Mouse (Mus musculus): Measurements from ENCODE around the gene Cmtm4. TPM values are rescaled to one million over a fixed set of nuclear protein-coding genes. Genes with fewer than 3 reads are reported as not detected.
A peak's percentile ranks its signal among the peaks of the same experiment; 100 is the strongest.

Gene Cmtm4
- polyA plus RNA-seq, 1 experiment from 2014 or later = 2.4 TPM

DNA sequence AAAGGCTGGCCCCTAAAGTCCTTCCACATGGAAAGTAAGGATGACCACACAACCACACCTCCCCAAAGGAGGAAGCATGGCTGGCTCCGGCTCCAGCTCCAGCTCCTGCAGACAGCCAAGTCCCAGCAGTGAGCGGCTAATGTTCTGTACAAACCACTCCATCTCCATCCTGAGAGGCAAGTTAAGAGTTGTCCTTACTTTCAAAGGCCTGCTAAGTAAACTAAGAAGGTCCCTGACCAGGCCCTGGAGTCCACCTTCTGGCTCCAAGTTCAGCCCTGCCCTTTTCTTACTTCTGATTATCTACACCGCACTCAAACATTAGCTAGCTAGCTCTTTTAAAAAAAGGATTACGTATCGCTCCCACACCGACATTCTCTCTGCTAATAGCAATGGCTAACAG, 1.8 kb downstream of the Cmtm4 start:
- Histone ChIP-seq H3K27me3 (ENCODE audit: control insufficient read depth, insufficient read depth, low read length) (no peaks in the 10 kb centered on the region), H3K4me3 (ENCODE audit: control insufficient read depth in 1 of 2, insufficient read depth in 1 of 2, low read depth in 1 of 2, low read length in 2 of 2) (no peak overlapping the region), H3K36me3 (ENCODE audit: control insufficient read depth, insufficient read depth, low read length) (no peaks in the 10 kb centered on the region), H3K4me1 (ENCODE audit: control insufficient read depth in 2 of 2, insufficient read depth in 2 of 2, low read length in 2 of 2) (peaks cover 7 to 17% of the 10 kb centered on the region in 2 experiments; a peak in 3 of 4 replicates), H3K9me3 (ENCODE audit: control insufficient read depth, low read length) (no peaks in the 10 kb centered on the region), H3K9ac (ENCODE audit: low read length) (0 out of 2 replicates have a peak overlapping the region, but pooled peaks have one; percentile 35), H3K4me2 (ENCODE audit: low read length) (peak overlapping the region; percentile 92), H3K27ac (replicated peaks in 1 of 2; ENCODE audit: control insufficient read depth in 1 of 2, insufficient read depth in 1 of 2, low read depth in 2 of 2, low read length in 2 of 2) (no peak overlapping the region)
- WGBS = 75% methylated on average over 6 of the region's 6 CpGs
- no peak for ATAC-seq (ENCODE audit: insufficient number of reproducible peaks, insufficient read depth, low FRiP score, low read depth)

DNA sequence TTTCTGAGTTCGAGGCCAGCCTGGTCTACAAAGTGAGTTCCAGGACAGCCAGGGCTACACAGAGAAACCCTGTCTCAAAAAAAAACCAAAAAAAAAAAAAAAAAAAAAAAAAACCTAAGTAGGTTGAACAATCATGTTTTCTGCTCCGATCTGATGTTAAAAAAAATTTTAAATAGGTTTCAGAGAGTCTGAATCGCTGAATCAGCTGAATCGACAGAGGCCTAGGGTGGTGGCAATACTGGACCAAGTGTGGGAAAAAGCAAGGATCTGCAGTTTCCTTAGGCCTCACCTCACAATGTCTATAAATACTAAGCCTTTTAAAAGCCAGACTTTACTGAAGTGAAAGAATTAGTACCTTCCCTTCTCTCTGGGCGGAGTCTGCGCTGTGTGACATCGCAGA, 2.5 kb downstream of the Cmtm4 start:
- 95% methylated on average over 6 of the region's 7 CpGs for WGBS
- no peaks in the 10 kb centered on the region for H3K36me3 ChIP-seq (ENCODE audit: control insufficient read depth, insufficient read depth, low read length)
- no peak for ATAC-seq (ENCODE audit: insufficient number of reproducible peaks, insufficient read depth, low FRiP score, low read depth)
- no peaks in the 10 kb centered on the region for H3K9me3 ChIP-seq (ENCODE audit: control insufficient read depth, low read length)
- no peak overlapping the region for H3K9ac ChIP-seq (ENCODE audit: low read length)
- no peak overlapping the region for H3K4me2 ChIP-seq (ENCODE audit: low read length)
- no peak overlapping the region for H3K27ac ChIP-seq (replicated peaks in 1 of 2; ENCODE audit: control insufficient read depth in 1 of 2, insufficient read depth in 1 of 2, low read depth in 2 of 2, low read length in 2 of 2)
- H3K4me1 ChIP-seq (ENCODE audit: control insufficient read depth in 2 of 2, insufficient read depth in 2 of 2, low read length in 2 of 2) = peaks cover 7 to 19% of the 10 kb centered on the region in 2 experiments; a peak in 3 of 4 replicates
- H3K27me3 ChIP-seq (ENCODE audit: control insufficient read depth, insufficient read depth, low read length) = no peaks in the 10 kb centered on the region
- no peak overlapping the region for H3K4me3 ChIP-seq (ENCODE audit: control insufficient read depth in 1 of 2, insufficient read depth in 1 of 2, low read depth in 1 of 2, low read length in 2 of 2)

DNA sequence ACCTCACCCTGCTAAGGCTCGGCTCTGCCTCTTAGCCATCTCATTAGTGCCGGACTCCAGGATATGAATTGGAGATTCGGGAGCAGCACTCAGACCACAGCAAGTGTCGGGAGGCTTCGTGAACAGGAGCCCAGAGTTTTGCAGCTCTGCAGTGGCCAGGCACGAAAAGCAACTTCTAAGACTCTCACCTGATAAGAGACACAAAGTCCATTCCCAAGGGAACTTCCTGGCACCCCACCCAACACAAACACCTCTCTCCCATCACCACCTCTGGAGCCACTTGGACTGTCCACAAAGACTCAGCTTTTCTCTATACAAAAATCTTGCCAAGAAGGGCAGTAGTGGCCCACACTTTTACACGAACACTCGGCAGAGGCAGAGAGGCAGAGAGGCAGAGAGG, 5.4 kb downstream of the Cmtm4 start:
- ATAC-seq (ENCODE audit: insufficient number of reproducible peaks, insufficient read depth, low FRiP score, low read depth) = no peak
- no peaks in the 10 kb centered on the region for H3K27me3 ChIP-seq (ENCODE audit: control insufficient read depth, insufficient read depth, low read length)
- 52% methylated on average over 8 of the region's 8 CpGs for WGBS
- no peak overlapping the region for H3K9ac ChIP-seq (ENCODE audit: low read length)
- H3K27ac ChIP-seq (replicated peaks in 1 of 2; ENCODE audit: control insufficient read depth in 1 of 2, insufficient read depth in 1 of 2, low read depth in 2 of 2, low read length in 2 of 2) = no peak overlapping the region
- H3K4me1 ChIP-seq (ENCODE audit: control insufficient read depth in 2 of 2, insufficient read depth in 2 of 2, low read length in 2 of 2) = peaks cover 19 to 39% of the 10 kb centered on the region in 2 experiments
- no peak overlapping the region for H3K4me3 ChIP-seq (ENCODE audit: control insufficient read depth in 1 of 2, insufficient read depth in 1 of 2, low read depth in 1 of 2, low read length in 2 of 2)
- H3K9me3 ChIP-seq (ENCODE audit: control insufficient read depth, low read length) = no peaks in the 10 kb centered on the region
- H3K36me3 ChIP-seq (ENCODE audit: control insufficient read depth, insufficient read depth, low read length) = no peaks in the 10 kb centered on the region
- H3K4me2 ChIP-seq (ENCODE audit: low read length) = no peak overlapping the region

DNA sequence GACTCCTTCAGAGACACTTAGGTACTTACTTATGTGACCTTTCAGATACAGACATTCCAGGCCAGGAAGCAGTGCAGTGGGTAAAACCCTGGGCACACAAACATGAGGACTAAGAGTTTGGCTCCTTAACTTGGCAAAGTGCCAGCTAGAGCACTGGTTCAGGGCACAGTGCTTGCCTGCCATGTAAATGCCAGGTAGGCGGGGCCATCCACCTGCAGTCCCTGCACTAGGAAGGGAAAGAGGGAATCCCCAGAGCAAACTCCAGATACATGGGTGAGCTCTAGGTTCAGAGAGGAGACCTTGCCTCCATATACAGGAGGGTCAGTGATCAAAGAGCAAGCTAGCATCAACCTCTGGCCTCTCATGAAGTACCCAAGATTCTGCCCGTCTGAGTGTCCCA, 7.6 kb downstream of the Cmtm4 start:
- no peak for ATAC-seq (ENCODE audit: insufficient number of reproducible peaks, insufficient read depth, low FRiP score, low read depth)
- no peaks in the 10 kb centered on the region for H3K9me3 ChIP-seq (ENCODE audit: control insufficient read depth, low read length)
- H3K27ac ChIP-seq (replicated peaks in 1 of 2; ENCODE audit: control insufficient read depth in 1 of 2, insufficient read depth in 1 of 2, low read depth in 2 of 2, low read length in 2 of 2) = no peak overlapping the region
- H3K36me3 ChIP-seq (ENCODE audit: control insufficient read depth, insufficient read depth, low read length) = no peaks in the 10 kb centered on the region
- H3K4me3 ChIP-seq (ENCODE audit: control insufficient read depth in 1 of 2, insufficient read depth in 1 of 2, low read depth in 1 of 2, low read length in 2 of 2) = no peak overlapping the region
- 86% methylated on average over 2 of the region's 2 CpGs for WGBS
- H3K4me1 ChIP-seq (ENCODE audit: control insufficient read depth in 2 of 2, insufficient read depth in 2 of 2, low read length in 2 of 2) = peaks cover 28 to 41% of the 10 kb centered on the region in 2 experiments
- no peak overlapping the region for H3K4me2 ChIP-seq (ENCODE audit: low read length)
- H3K27me3 ChIP-seq (ENCODE audit: control insufficient read depth, insufficient read depth, low read length) = no peaks in the 10 kb centered on the region
- H3K9ac ChIP-seq (ENCODE audit: low read length) = no peak overlapping the region

DNA sequence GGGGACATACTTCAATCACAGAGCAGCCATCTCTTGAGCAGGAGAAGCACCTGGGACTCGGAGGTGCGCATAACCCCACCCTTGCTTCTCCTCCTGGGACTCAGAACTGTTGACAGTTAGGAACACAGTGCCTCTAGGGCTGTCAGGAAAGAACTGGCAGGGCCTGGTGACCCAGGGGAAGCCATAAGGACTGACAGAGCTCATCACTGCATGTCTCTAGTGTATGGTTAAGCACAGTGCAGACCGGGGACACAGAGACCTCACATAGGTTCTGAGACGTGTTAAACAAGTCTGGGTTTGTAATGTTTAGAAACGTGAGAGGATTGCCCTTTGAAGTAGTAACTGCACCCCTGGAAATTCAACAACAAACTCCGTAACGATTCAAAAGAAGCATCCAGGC, 8.1 kb downstream of the Cmtm4 start:
- no peaks in the 10 kb centered on the region for H3K36me3 ChIP-seq (ENCODE audit: control insufficient read depth, insufficient read depth, low read length)
- ATAC-seq (ENCODE audit: insufficient number of reproducible peaks, insufficient read depth, low FRiP score, low read depth) = no peak
- no peaks in the 10 kb centered on the region for H3K9me3 ChIP-seq (ENCODE audit: control insufficient read depth, low read length)
- 58% methylated on average over 7 of the region's 7 CpGs for WGBS
- H3K4me1 ChIP-seq (ENCODE audit: control insufficient read depth in 2 of 2, insufficient read depth in 2 of 2, low read length in 2 of 2) = peaks cover 29 to 44% of the 10 kb centered on the region in 2 experiments
- H3K27ac ChIP-seq (replicated peaks in 1 of 2; ENCODE audit: control insufficient read depth in 1 of 2, insufficient read depth in 1 of 2, low read depth in 2 of 2, low read length in 2 of 2) = no peak overlapping the region
- no peak overlapping the region for H3K4me2 ChIP-seq (ENCODE audit: low read length)
- no peaks in the 10 kb centered on the region for H3K27me3 ChIP-seq (ENCODE audit: control insufficient read depth, insufficient read depth, low read length)
- no peak overlapping the region for H3K9ac ChIP-seq (ENCODE audit: low read length)
- H3K4me3 ChIP-seq (ENCODE audit: control insufficient read depth in 1 of 2, insufficient read depth in 1 of 2, low read depth in 1 of 2, low read length in 2 of 2) = no peak overlapping the region

DNA sequence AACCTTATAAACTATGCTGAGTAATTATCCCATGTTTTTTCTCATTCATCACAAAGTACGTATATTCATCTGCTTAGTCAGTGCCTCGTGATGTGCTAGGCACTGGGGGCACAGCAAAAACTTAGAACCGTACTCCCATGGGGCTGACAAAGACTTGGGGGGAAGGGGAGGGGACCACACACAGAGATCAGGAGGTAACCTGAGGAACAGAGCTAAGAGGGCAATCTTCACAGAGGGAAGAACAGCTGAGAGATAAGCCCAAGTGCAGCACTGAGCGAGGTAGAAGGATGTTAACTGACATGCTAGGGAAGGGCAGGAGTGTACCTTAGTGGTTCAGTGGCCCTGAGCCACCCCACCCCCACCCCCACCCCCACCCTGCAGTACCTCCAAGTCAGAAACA, 8.9 kb downstream of the Cmtm4 start:
- WGBS = 30% methylated on average over 4 of the region's 4 CpGs
- ATAC-seq (ENCODE audit: insufficient number of reproducible peaks, insufficient read depth, low FRiP score, low read depth) = no peak
- Histone ChIP-seq H3K9ac (ENCODE audit: low read length) (0 out of 2 replicates have a peak overlapping the region, but pooled peaks have one; percentile 13), H3K27ac (replicated peaks in 1 of 2; ENCODE audit: control insufficient read depth in 1 of 2, insufficient read depth in 1 of 2, low read depth in 2 of 2, low read length in 2 of 2) (no peak overlapping the region), H3K4me2 (ENCODE audit: low read length) (no peak overlapping the region), H3K36me3 (ENCODE audit: control insufficient read depth, insufficient read depth, low read length) (no peaks in the 10 kb centered on the region), H3K27me3 (ENCODE audit: control insufficient read depth, insufficient read depth, low read length) (no peaks in the 10 kb centered on the region), H3K4me1 (ENCODE audit: control insufficient read depth in 2 of 2, insufficient read depth in 2 of 2, low read length in 2 of 2) (peaks cover 29 to 44% of the 10 kb centered on the region in 2 experiments), H3K9me3 (ENCODE audit: control insufficient read depth, low read length) (no peaks in the 10 kb centered on the region), H3K4me3 (ENCODE audit: control insufficient read depth in 1 of 2, insufficient read depth in 1 of 2, low read depth in 1 of 2, low read length in 2 of 2) (no peak overlapping the region)

DNA sequence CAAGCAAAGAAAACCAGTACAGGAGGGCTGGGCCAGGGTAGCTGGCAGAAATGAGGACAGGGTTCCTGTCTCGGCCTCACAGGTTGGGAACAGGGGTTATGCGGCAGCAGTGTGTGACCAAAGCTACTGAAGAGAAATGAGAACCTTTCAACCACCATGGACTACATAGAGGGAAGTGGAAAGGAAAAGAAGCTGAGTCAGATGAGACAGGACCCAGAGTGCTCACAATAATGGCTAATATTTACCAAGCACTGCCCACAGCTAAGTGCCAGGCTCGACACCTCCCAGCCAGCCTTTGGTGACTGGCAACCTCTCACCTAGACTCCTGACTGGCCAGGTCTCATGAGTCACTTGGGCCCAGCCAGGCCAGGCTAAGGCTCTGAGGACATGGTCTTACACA, 11.6 kb downstream of the Cmtm4 start:
- no peak for ATAC-seq (ENCODE audit: insufficient number of reproducible peaks, insufficient read depth, low FRiP score, low read depth)
- 68% methylated on average over 3 of the region's 3 CpGs for WGBS
- 0 out of 4 replicates have a peak overlapping the region, but pooled peaks of 1 of the 2 experiments have one; percentile 7 for H3K27ac ChIP-seq (replicated peaks in 1 of 2; ENCODE audit: control insufficient read depth in 1 of 2, insufficient read depth in 1 of 2, low read depth in 2 of 2, low read length in 2 of 2)
- H3K9me3 ChIP-seq (ENCODE audit: control insufficient read depth, low read length) = no peaks in the 10 kb centered on the region
- H3K36me3 ChIP-seq (ENCODE audit: control insufficient read depth, insufficient read depth, low read length) = no peaks in the 10 kb centered on the region
- no peaks in the 10 kb centered on the region for H3K27me3 ChIP-seq (ENCODE audit: control insufficient read depth, insufficient read depth, low read length)
- peaks cover 31 to 44% of the 10 kb centered on the region in 2 experiments for H3K4me1 ChIP-seq (ENCODE audit: control insufficient read depth in 2 of 2, insufficient read depth in 2 of 2, low read length in 2 of 2)
- no peak overlapping the region for H3K4me2 ChIP-seq (ENCODE audit: low read length)
- H3K4me3 ChIP-seq (ENCODE audit: control insufficient read depth in 1 of 2, insufficient read depth in 1 of 2, low read depth in 1 of 2, low read length in 2 of 2) = no peak overlapping the region
- no peak overlapping the region; the same call in 1 of the 2 replicates for H3K9ac ChIP-seq (ENCODE audit: low read length)

DNA sequence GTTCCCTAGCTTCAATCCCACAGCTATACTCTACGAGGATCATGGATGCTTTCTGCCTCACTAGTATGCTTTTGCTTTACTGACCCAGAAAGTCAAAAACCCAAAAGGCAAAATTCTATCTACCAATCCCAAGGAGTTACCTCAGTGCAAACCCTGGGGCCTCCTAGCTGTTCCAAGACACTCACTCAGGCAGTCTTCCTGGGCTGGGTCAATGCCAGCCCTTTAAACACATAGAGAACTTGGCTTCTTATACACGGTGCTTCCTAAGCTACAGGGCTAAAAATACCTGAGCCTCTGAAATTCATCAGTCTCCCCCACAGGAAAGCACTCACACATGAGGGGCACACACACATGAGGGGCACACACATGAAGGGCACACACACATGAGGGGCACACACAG, 12.3 kb downstream of the Cmtm4 start:
- Histone ChIP-seq H3K9ac (ENCODE audit: low read length) (no peak overlapping the region), H3K9me3 (ENCODE audit: control insufficient read depth, low read length) (no peaks in the 10 kb centered on the region), H3K27ac (replicated peaks in 1 of 2; ENCODE audit: control insufficient read depth in 1 of 2, insufficient read depth in 1 of 2, low read depth in 2 of 2, low read length in 2 of 2) (0 out of 4 replicates have a peak overlapping the region, but pooled peaks of 1 of the 2 experiments have one; percentile 7), H3K4me2 (ENCODE audit: low read length) (no peak overlapping the region; the same call in 1 of the 2 replicates), H3K27me3 (ENCODE audit: control insufficient read depth, insufficient read depth, low read length) (no peaks in the 10 kb centered on the region), H3K4me3 (ENCODE audit: control insufficient read depth in 1 of 2, insufficient read depth in 1 of 2, low read depth in 1 of 2, low read length in 2 of 2) (no peak overlapping the region), H3K4me1 (ENCODE audit: control insufficient read depth in 2 of 2, insufficient read depth in 2 of 2, low read length in 2 of 2) (peaks cover 31 to 43% of the 10 kb centered on the region in 2 experiments), H3K36me3 (ENCODE audit: control insufficient read depth, insufficient read depth, low read length) (no peaks in the 10 kb centered on the region)
- WGBS = 39% methylated on average over 2 of the region's 2 CpGs
- no peak for ATAC-seq (ENCODE audit: insufficient number of reproducible peaks, insufficient read depth, low FRiP score, low read depth)
